Mouse (Mus musculus): ENCODE results near the gene Mast2.

The Mast2 gene

GRCm38 (mm10) chr4:116464126-116464981 is at the start of gene Mast2:
Gene Mast2 (minus strand): TSS chr4:116464183.
- DNase-seq = peak; percentile 84

GRCm38 (mm10) chr4:116507425-116508218 is 43.6 kb upstream of the Mast2 start, which contains the start of gene Ipp:
Gene Ipp (plus strand): TSS chr4:116507549.
- DNase-seq = peak; percentile 97

GRCm38 (mm10) chr4:116506886-116507424 is 43.0 kb upstream of the Mast2 start:
- DNase-seq = no peak

GRCm38 (mm10) chr4:116499978-116500377 is 36.0 kb upstream of the Mast2 start:
- no peak for DNase-seq

- no peak for DNase-seq
Measured at GRCm38 (mm10) chr4:116493646-116494045, 29.7 kb upstream of the Mast2 start.

GRCm38 (mm10) chr4:116492460-116492859 is 28.5 kb upstream of the Mast2 start:
- DNase-seq = peak; percentile 31

- no peak for DNase-seq
Measured at GRCm38 (mm10) chr4:116491886-116492285, 27.9 kb upstream of the Mast2 start.

GRCm38 (mm10) chr4:116491119-116491536 is 27.1 kb upstream of the Mast2 start:
- peak; percentile 90 for DNase-seq

GRCm38 (mm10) chr4:116483476-116483875 is 19.5 kb upstream of the Mast2 start:
- DNase-seq = no peak

GRCm38 (mm10) chr4:116481322-116481721 is 17.3 kb upstream of the Mast2 start:
- no peak for DNase-seq

GRCm38 (mm10) chr4:116463231-116464125 is 505 bp downstream of the Mast2 start:
- peak; percentile 14 for DNase-seq

- no peak for DNase-seq
Measured at GRCm38 (mm10) chr4:116461943-116462342, 2.0 kb downstream of the Mast2 start.

- DNase-seq = no peak
Measured at GRCm38 (mm10) chr4:116451553-116451952, 12.4 kb downstream of the Mast2 start.

GRCm38 (mm10) chr4:116449951-116450350 is 14.0 kb downstream of the Mast2 start:
- no peak for DNase-seq

- peak; percentile 62 for DNase-seq
Measured at GRCm38 (mm10) chr4:116448673-116449072, 15.3 kb downstream of the Mast2 start.

GRCm38 (mm10) chr4:116439383-116439782 is 24.6 kb downstream of the Mast2 start:
- DNase-seq = no peak

GRCm38 (mm10) chr4:116438561-116438960 is 25.4 kb downstream of the Mast2 start:
- DNase-seq = no peak

- DNase-seq = peak; percentile 9
Measured at GRCm38 (mm10) chr4:116435626-116436025, 28.4 kb downstream of the Mast2 start.

GRCm38 (mm10) chr4:116422186-116422585 is 41.8 kb downstream of the Mast2 start:
- DNase-seq = no peak

GRCm38 (mm10) chr4:116421170-116421569 is 42.8 kb downstream of the Mast2 start:
- DNase-seq = no peak

GRCm38 (mm10) chr4:116412993-116413392 is 51.0 kb downstream of the Mast2 start:
- DNase-seq = no peak

- no peak for DNase-seq
Measured at GRCm38 (mm10) chr4:116411401-116411800, 52.6 kb downstream of the Mast2 start.
